Mouse (Mus musculus) brain, embryonic 14.5 days (tissue): ENCODE data around the gene Fam171a1.

Source experiments
- CTCF ChIP-seq: fragments of 200-500 bp; IDR thresholded peaks from 2 replicates; pipeline ENCODE4 v1.5.1; 2012; ENCODE audit warnings: inconsistent platforms, mild to moderate bottlenecking, moderate library complexity, borderline replicate concordance; ENCODE audit not compliant: insufficient read depth, insufficient read length; ENCODE audit errors: extremely low read depth
- POLR2A ChIP-seq: fragments of 200-500 bp; IDR thresholded peaks from 2 replicates; pipeline ENCODE4 v1.6.1; 2012; ENCODE audit warnings: mild to moderate bottlenecking, inconsistent platforms, borderline replicate concordance; ENCODE audit not compliant: poor library complexity, insufficient read depth, insufficient read length, severe bottlenecking; ENCODE audit errors: extremely low read depth

DNA sequence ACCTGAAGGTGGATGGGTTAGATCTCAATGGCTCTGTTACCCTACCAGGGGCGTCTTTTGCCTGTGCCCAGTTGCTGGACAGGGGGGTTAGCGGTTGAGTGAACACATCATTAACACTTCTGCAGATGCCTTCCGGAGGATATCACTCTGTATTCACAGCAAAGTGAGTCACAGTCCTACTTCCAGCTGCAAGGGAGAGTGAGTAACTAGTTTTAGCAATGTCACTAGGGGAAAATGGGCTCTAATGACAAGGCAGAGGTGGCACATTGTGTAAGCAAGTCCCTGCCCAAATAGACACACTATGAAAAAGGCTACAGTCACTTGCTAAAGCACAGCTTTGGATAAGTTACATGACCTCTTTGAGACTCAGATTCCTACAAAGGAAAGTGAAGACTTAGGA lies 152.4 kb downstream of the Fam171a1 start:
- TF ChIP-seq POLR2A: no peak
- TF ChIP-seq CTCF: no peak
